Mouse (Mus musculus) CH12.LX (cell line): Measurements from ENCODE around the gene Tasp1.

Experiments
- CHD1 ChIP-seq: IDR thresholded peaks from 2 replicates; pipeline ENCODE4 v1.6.1; 2012; ENCODE audit warnings: low read depth, low read length, improper control_type of control experiment, inconsistent platforms
- CTCF ChIP-seq, 2 experiments: IDR thresholded peaks in 1 of 2; conservative IDR thresholded peaks in 1 of 2; 2 replicates each; pipeline ENCODE4 v1.5.1; 2011 to 2012; ENCODE audit warnings: low read depth in 2 of 2, low read length in 2 of 2, improper control_type of control experiment in 1 of 2, inconsistent platforms in 1 of 2, mild to moderate bottlenecking in 1 of 2, moderate library complexity in 1 of 2
- E2F4 ChIP-seq: IDR thresholded peaks from 2 replicates; pipeline ENCODE4 v1.6.1; 2011; ENCODE audit warnings: low read depth, low read length, improper control_type of control experiment; ENCODE audit not compliant: insufficient replicate concordance
- EP300 ChIP-seq: IDR thresholded peaks from 2 replicates; pipeline ENCODE4 v1.6.1; 2011; ENCODE audit warnings: low read length, improper control_type of control experiment
- ETS1 ChIP-seq: conservative IDR thresholded peaks from 2 replicates; pipeline ENCODE4 v1.6.1; 2012; ENCODE audit warnings: low read depth, mild to moderate bottlenecking, inconsistent platforms, low read length, improper control_type of control experiment, moderate library complexity
- GABPA ChIP-seq: IDR thresholded peaks from 2 replicates; pipeline ENCODE4 v1.6.1; 2012; ENCODE audit warnings: low read depth, low read length, improper control_type of control experiment, inconsistent platforms; ENCODE audit not compliant: insufficient replicate concordance
- HCFC1 ChIP-seq: IDR thresholded peaks from 2 replicates; pipeline ENCODE4 v1.6.1; 2012; ENCODE audit warnings: low read depth, mild to moderate bottlenecking, inconsistent platforms, low read length, improper control_type of control experiment
- MAZ ChIP-seq: IDR thresholded peaks from 2 replicates; pipeline ENCODE4 v1.6.1; 2012; ENCODE audit warnings: low read depth, mild to moderate bottlenecking, inconsistent platforms, low read length, improper control_type of control experiment, moderate library complexity
- POLR2A ChIP-seq: IDR thresholded peaks from 2 replicates; pipeline ENCODE4 v1.6.1; 2011; ENCODE audit warnings: low read depth, mild to moderate bottlenecking, improper control_type of control experiment, low read length
- POLR2AphosphoS2 ChIP-seq: IDR thresholded peaks from 2 replicates; pipeline ENCODE4 v1.6.1; 2011; ENCODE audit warnings: low read depth, low read length, improper control_type of control experiment
- ZC3H11A ChIP-seq: IDR thresholded peaks from 2 replicates; pipeline ENCODE4 v1.6.1; 2012; ENCODE audit warnings: low read depth, mild to moderate bottlenecking, inconsistent platforms, low read length, improper control_type of control experiment
- ZNF384 ChIP-seq: IDR thresholded peaks from 2 replicates; pipeline ENCODE4 v1.6.1; 2012; ENCODE audit warnings: low read depth, low read length, improper control_type of control experiment, inconsistent platforms

GRCm38 (mm10) chr2:140067516-140067915, 911 bp upstream of the Tasp1 start:
- no peak for TF ChIP-seq MAZ
- TF ChIP-seq ZC3H11A: no peak
- TF ChIP-seq ETS1: no peak
- TF ChIP-seq EP300: no peak
- no peak for TF ChIP-seq POLR2A
- no peak for TF ChIP-seq POLR2AphosphoS2
- no peak for TF ChIP-seq CTCF (conservative IDR thresholded peaks at IDR 0.05 in 1 of 2, IDR thresholded peaks at IDR 0.05 in 1 of 2; ENCODE audit: low read depth in 2 of 2, low read length in 2 of 2)
- no peak for TF ChIP-seq HCFC1
- no peak for TF ChIP-seq E2F4
- TF ChIP-seq GABPA: no peak
- no peak for TF ChIP-seq ZNF384
- TF ChIP-seq CHD1: no peak
